Mouse (Mus musculus) spleen, adult 18-20 months (tissue): ENCODE measurements around the gene Tex2.

Source experiments
- DNase-seq, 2 experiments: peaks; one replicate each; pipeline ENCODE4 v3.0.0; 2022; ENCODE audit warnings: mixed read lengths in 2 of 2

Gene Tex2

GRCm38 (mm10) chr11:106481651-106482050 lies 131.6 kb downstream of the Tex2 start:
- DNase-seq, result no peak

GRCm38 (mm10) chr11:106480530-106480885 lies 132.7 kb downstream of the Tex2 start:
- DNase-seq, result no peak

- no peak for DNase-seq
Measured at GRCm38 (mm10) chr11:106479619-106480529, 133.3 kb downstream of the Tex2 start.

- no peak for DNase-seq
Measured at GRCm38 (mm10) chr11:106478745-106479144, 134.5 kb downstream of the Tex2 start.

GRCm38 (mm10) chr11:106477505-106478160 lies 135.6 kb downstream of the Tex2 start:
- DNase-seq, result no peak

- DNase-seq, result no peak
Measured at GRCm38 (mm10) chr11:106475309-106475708, 137.9 kb downstream of the Tex2 start.

- DNase-seq, result no peak
Measured at GRCm38 (mm10) chr11:106471629-106472028, 141.6 kb downstream of the Tex2 start.

GRCm38 (mm10) chr11:106468509-106468908 lies 144.7 kb downstream of the Tex2 start:
- no peak for DNase-seq

GRCm38 (mm10) chr11:106465932-106466331 lies 147.3 kb downstream of the Tex2 start:
- DNase-seq, result no peak

- no peak for DNase-seq
Measured at GRCm38 (mm10) chr11:106465545-106465903, 147.7 kb downstream of the Tex2 start.

- no peak for DNase-seq
Measured at GRCm38 (mm10) chr11:106464681-106465544, 148.3 kb downstream of the Tex2 start.

GRCm38 (mm10) chr11:106463845-106464244 lies 149.4 kb downstream of the Tex2 start:
- no peak for DNase-seq

- DNase-seq, result no peak
Measured at GRCm38 (mm10) chr11:106462309-106462708, 150.9 kb downstream of the Tex2 start.

- no peak for DNase-seq
Measured at GRCm38 (mm10) chr11:106461145-106461932, 151.9 kb downstream of the Tex2 start.

- DNase-seq, result no peak
Measured at GRCm38 (mm10) chr11:106460671-106461070, 152.6 kb downstream of the Tex2 start.

- DNase-seq, result no peak
Measured at GRCm38 (mm10) chr11:106458540-106458939, 154.7 kb downstream of the Tex2 start.
